Mouse (Mus musculus) intestine, postnatal 0 days (tissue): ENCODE measurements around the gene Cd80. TPM values are rescaled to one million over a fixed set of nuclear protein-coding genes. Genes with fewer than 3 reads are reported as not detected.
"Not testable (repeated sequence)": the region's sequence is repeated elsewhere in the genome, so short reads cannot be mapped to it uniquely, and the experiment has no call there.

ENCODE experiments used
- ATAC-seq: fragments of 200-750 bp; cut with Nextera tagmentation; 2 replicates; pipeline ENCODE4 v1.8.0; 2017; ENCODE audit warnings: mild to moderate bottlenecking, moderate TSS enrichment, moderate library complexity
- H3K27ac ChIP-seq: fragments of 300-500 bp; sonication (generic); 2 replicates; pipeline ENCODE4 v1.5.1; 2014; ENCODE audit warnings: mild to moderate bottlenecking, low read depth, low read length, moderate library complexity
- H3K27me3 ChIP-seq: fragments of 300-500 bp; sonication (generic); replicated peaks from 2 replicates; pipeline ENCODE4 v1.6.1; 2014; ENCODE audit warnings: low read length, mixed read lengths; ENCODE audit not compliant: control insufficient read depth, insufficient read depth
- H3K36me3 ChIP-seq: fragments of 300-500 bp; sonication (generic); 2 replicates; pipeline ENCODE4 v1.6.1; 2014; ENCODE audit warnings: mild to moderate bottlenecking, moderate library complexity; ENCODE audit not compliant: control insufficient read depth, insufficient read depth
- H3K4me1 ChIP-seq: fragments of 300-500 bp; sonication (generic); replicated peaks from 2 replicates; pipeline ENCODE4 v1.6.1; 2014; ENCODE audit warnings: antibody characterized with exemption, low read length, mixed read lengths; ENCODE audit not compliant: control insufficient read depth, insufficient read depth
- H3K4me2 ChIP-seq: fragments of 300-500 bp; sonication (generic); replicated peaks from 2 replicates; pipeline ENCODE4 v1.6.1; 2014; ENCODE audit warnings: low read depth, mild to moderate bottlenecking, moderate library complexity
- H3K4me3 ChIP-seq: fragments of 300-500 bp; sonication (generic); 2 replicates; pipeline ENCODE4 v1.5.1; 2014; ENCODE audit warnings: low read depth, low read length
- H3K9ac ChIP-seq: fragments of 300-500 bp; sonication (generic); 2 replicates; pipeline ENCODE4 v1.6.1; 2014; ENCODE audit warnings: mild to moderate bottlenecking, low read depth, low read length
- H3K9me3 ChIP-seq: fragments of 300-500 bp; sonication (generic); 2 replicates; pipeline ENCODE4 v1.6.1; 2016; ENCODE audit warnings: mixed run types; ENCODE audit not compliant: control insufficient read depth
- CTCF ChIP-seq: sonication (generic); IDR thresholded peaks from 2 replicates; pipeline ENCODE4 v1.5.1; 2016; ENCODE audit warnings: low read depth, mild to moderate bottlenecking, control low read depth, antibody characterized with exemption, moderate library complexity
- WGBS: fragments of 180-500 bp; shearing (Covaris S2); extraction: QIAGEN DNeasy Blood & Tissue Kit; methylation state at CpG from one replicate; pipeline ENCODE4 v1.1.7; 2014; 5-methylcytosine and 5-hydroxymethylcytosine counted together
- polyA plus RNA-seq: library from polyadenylated mRNA; unstranded; fragments of >200 nt; fragmentation: Nextera tagmentation; extraction: Ambion mirVana; gene quantifications from 2 replicates; pipeline ENCODE4 v1.2.1, GENCODE M21; 2015

The Cd80 gene
- polyA plus RNA-seq, 1 experiment from 2014 or later, result 0.23 TPM

DNA sequence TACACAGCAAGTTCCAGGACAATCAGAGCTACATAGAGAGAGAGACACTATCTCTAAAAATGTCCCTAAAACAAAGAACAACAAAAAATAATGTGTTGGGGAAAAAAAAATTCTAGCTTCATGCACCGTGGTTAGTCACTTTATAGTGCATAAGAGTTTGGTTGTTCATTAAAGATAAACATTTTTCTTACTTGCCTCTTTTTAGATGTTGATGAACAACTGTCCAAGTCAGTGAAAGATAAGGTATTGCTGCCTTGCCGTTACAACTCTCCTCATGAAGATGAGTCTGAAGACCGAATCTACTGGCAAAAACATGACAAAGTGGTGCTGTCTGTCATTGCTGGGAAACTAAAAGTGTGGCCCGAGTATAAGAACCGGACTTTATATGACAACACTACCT, 18.3 kb downstream of the Cd80 start:
- Histone ChIP-seq H3K4me1 (no peaks in the 10 kb centered on the region), H3K27me3 (no peaks in the 10 kb centered on the region), H3K4me3 (no peak overlapping the region), H3K9ac (no peak overlapping the region), H3K9me3 (no peaks in the 10 kb centered on the region), H3K4me2 (no peak overlapping the region), H3K36me3 (no peaks in the 10 kb centered on the region), H3K27ac (no peak overlapping the region)
- WGBS, result 86% methylated on average over 5 of the region's 5 CpGs
- TF ChIP-seq CTCF, result no peak
- no peak for ATAC-seq

DNA sequence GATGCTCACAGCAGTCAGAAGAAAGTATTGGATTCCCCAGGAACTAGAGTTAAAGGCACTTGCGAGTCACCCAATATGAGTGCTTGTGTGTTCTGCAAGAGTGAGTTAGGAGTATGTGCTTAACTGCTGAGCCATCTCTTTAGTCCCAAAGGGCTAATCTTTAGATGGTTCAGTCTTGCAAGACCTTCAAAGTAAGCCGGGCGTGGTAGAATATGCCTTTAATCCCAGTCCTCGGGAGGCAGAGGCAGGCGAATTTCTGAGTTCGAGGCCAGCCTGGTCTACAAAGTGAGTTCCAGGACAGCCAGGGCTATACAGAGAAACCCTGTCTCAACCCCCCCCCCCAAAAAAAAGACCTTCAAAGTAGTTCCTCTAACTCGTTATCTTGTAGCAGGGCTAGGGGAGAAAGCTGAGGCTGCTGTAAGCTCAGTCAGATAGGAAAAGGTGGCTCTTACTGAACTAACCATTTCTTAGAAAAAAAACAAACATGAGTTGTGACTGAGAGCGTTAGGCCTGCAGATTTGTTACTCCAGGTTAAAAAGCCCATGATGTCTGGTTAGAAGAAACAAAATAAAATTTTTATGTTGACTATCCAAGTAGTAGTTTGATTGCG, 19.4 kb downstream of the Cd80 start:
- H3K4me3 ChIP-seq, result no peak overlapping the region
- no peaks in the 10 kb centered on the region for H3K4me1 ChIP-seq
- no peaks in the 10 kb centered on the region for H3K36me3 ChIP-seq
- no peaks in the 10 kb centered on the region for H3K9me3 ChIP-seq
- H3K4me2 ChIP-seq, result no peak overlapping the region
- 92% methylated on average over 9 of the region's 9 CpGs for WGBS
- no peak for TF ChIP-seq CTCF
- no peak overlapping the region for H3K27ac ChIP-seq
- H3K27me3 ChIP-seq, result no peaks in the 10 kb centered on the region
- H3K9ac ChIP-seq, result no peak overlapping the region
- no peak for ATAC-seq

- TF ChIP-seq CTCF, result no peak
- WGBS, result 52% methylated on average over 4 of the region's 4 CpGs
- Histone ChIP-seq H3K4me3 (no peak overlapping the region), H3K9ac (no peak overlapping the region), H3K4me2 (peak overlapping the region; percentile 79), H3K27me3 (no peaks in the 10 kb centered on the region), H3K4me1 (no peaks in the 10 kb centered on the region), H3K27ac (no peak overlapping the region), H3K36me3 (no peaks in the 10 kb centered on the region), H3K9me3 (no peaks in the 10 kb centered on the region)
- ATAC-seq, result no peak
Observed at GRCm38 (mm10) chr16:38475681-38476311, 20.4 kb downstream of the Cd80 start.

GRCm38 (mm10) chr16:38476312-38477240, 21.2 kb downstream of the Cd80 start:
- 0 out of 2 replicates have a peak overlapping the region, but pooled peaks have one; percentile 31 for H3K9ac ChIP-seq
- no peak overlapping the region for H3K27ac ChIP-seq
- ATAC-seq, result 0 out of 2 replicates have a peak, but pooled peaks have one; percentile 16
- WGBS, result 9% methylated on average over 34 of the region's 34 CpGs
- H3K27me3 ChIP-seq, result no peaks in the 10 kb centered on the region
- no peak for TF ChIP-seq CTCF
- H3K4me1 ChIP-seq, result no peaks in the 10 kb centered on the region
- H3K36me3 ChIP-seq, result no peaks in the 10 kb centered on the region
- no peaks in the 10 kb centered on the region for H3K9me3 ChIP-seq
- peak overlapping the region; percentile 40 for H3K4me3 ChIP-seq
- peak overlapping the region; percentile 79 for H3K4me2 ChIP-seq

GRCm38 (mm10) chr16:38477241-38477608, 21.9 kb downstream of the Cd80 start:
- 0 out of 2 replicates have a peak overlapping the region, but pooled peaks have one; percentile 2 for H3K9ac ChIP-seq
- not testable (repeated sequence) for ATAC-seq, H3K9me3 ChIP-seq, H3K27ac ChIP-seq, H3K36me3 ChIP-seq, H3K27me3 ChIP-seq, H3K4me1 ChIP-seq
- peak overlapping the region; percentile 79 for H3K4me2 ChIP-seq
- 50% methylated on average over 14 of the region's 14 CpGs for WGBS
- peak overlapping the region; percentile 40 for H3K4me3 ChIP-seq

- H3K4me1 ChIP-seq, result no peaks in the 10 kb centered on the region
- WGBS, result 95% methylated on average over 3 of the region's 3 CpGs
- no peak overlapping the region for H3K4me2 ChIP-seq
- H3K9me3 ChIP-seq, result no peaks in the 10 kb centered on the region
- no peak overlapping the region for H3K9ac ChIP-seq
- no peak for TF ChIP-seq CTCF
- ATAC-seq, result no peak
- H3K36me3 ChIP-seq, result no peaks in the 10 kb centered on the region
- no peaks in the 10 kb centered on the region; the same call in 1 of the 2 replicates for H3K27me3 ChIP-seq
- no peak overlapping the region for H3K27ac ChIP-seq
- no peak overlapping the region for H3K4me3 ChIP-seq
Observed at GRCm38 (mm10) chr16:38478296-38478695, 22.9 kb downstream of the Cd80 start.
